Mouse (Mus musculus) megakaryocyte, embryonic 14.5 days (primary cell): Measurements from ENCODE around the gene Bcam.

Experiments used
- FLI1 ChIP-seq: IDR thresholded peaks from 2 replicates; pipeline ENCODE4 v1.6.1; 2012; ENCODE audit warnings: low read length, inconsistent platforms, mixed read lengths
- GATA1 ChIP-seq: IDR thresholded peaks from 3 replicates; pipeline ENCODE4 v1.6.1; 2012; ENCODE audit warnings: mixed read lengths, low read length, inconsistent platforms, borderline replicate concordance

- no peak for TF ChIP-seq GATA1
- TF ChIP-seq FLI1 = no peak
These were observed 58.4 kb downstream of the Bcam start for GRCm38 (mm10) chr7:19712414-19712813.
